Mouse (Mus musculus): ENCODE results near the gene Cdc42ep3. TPM values are rescaled to one million over a fixed set of nuclear protein-coding genes. Genes with fewer than 3 reads are reported as not detected.
A peak's percentile ranks its signal among the peaks of the same experiment; 100 is the strongest.

The Cdc42ep3 gene
- polyA plus RNA-seq, 1 experiment: 102 TPM

- Histone ChIP-seq H3K27ac (ENCODE audit: insufficient read depth, low read length) (no peak overlapping the region), H3K4me3 (ENCODE audit: insufficient read depth, low read length) (no peak overlapping the region), H3K4me1 (ENCODE audit: control insufficient read depth, insufficient read depth, low read length) (peaks cover 22% of the 10 kb centered on the region)
- TF ChIP-seq CTCF (IDR thresholded peaks at IDR 0.05; ENCODE audit: borderline replicate concordance, insufficient read depth, low read length) (no peak), POLR2A (IDR thresholded peaks at IDR 0.05; ENCODE audit: low read depth, low read length) (no peak)
These were observed 7.6 kb downstream of the Cdc42ep3 start for GRCm38 (mm10) chr17:79347291-79347690.

- TF ChIP-seq CTCF (IDR thresholded peaks at IDR 0.05; ENCODE audit: borderline replicate concordance, insufficient read depth, low read length) (no peak), POLR2A (IDR thresholded peaks at IDR 0.05; ENCODE audit: low read depth, low read length) (no peak)
- H3K4me3 ChIP-seq (ENCODE audit: insufficient read depth, low read length): no peak overlapping the region
- no peak overlapping the region for H3K27ac ChIP-seq (ENCODE audit: insufficient read depth, low read length)
- peaks cover 13% of the 10 kb centered on the region for H3K4me1 ChIP-seq (ENCODE audit: control insufficient read depth, insufficient read depth, low read length)
These were observed 9.7 kb downstream of the Cdc42ep3 start for GRCm38 (mm10) chr17:79345001-79345709.

GRCm38 (mm10) chr17:79343334-79343946 is 11.5 kb downstream of the Cdc42ep3 start:
- TF ChIP-seq CTCF (IDR thresholded peaks at IDR 0.05; ENCODE audit: borderline replicate concordance, insufficient read depth, low read length): no peak
- no peak for TF ChIP-seq POLR2A (IDR thresholded peaks at IDR 0.05; ENCODE audit: low read depth, low read length)
- H3K4me1 ChIP-seq (ENCODE audit: control insufficient read depth, insufficient read depth, low read length): peaks cover 16% of the 10 kb centered on the region
- H3K27ac ChIP-seq (ENCODE audit: insufficient read depth, low read length): 0 out of 2 replicates have a peak overlapping the region, but pooled peaks have one; percentile 31
- no peak overlapping the region for H3K4me3 ChIP-seq (ENCODE audit: insufficient read depth, low read length)

GRCm38 (mm10) chr17:79342639-79343333 is 12.1 kb downstream of the Cdc42ep3 start:
- Histone ChIP-seq H3K27ac (ENCODE audit: insufficient read depth, low read length) (peak overlapping the region; percentile 31; the same call in 1 of the 2 replicates), H3K4me1 (ENCODE audit: control insufficient read depth, insufficient read depth, low read length) (peaks cover 12% of the 10 kb centered on the region), H3K4me3 (ENCODE audit: insufficient read depth, low read length) (no peak overlapping the region)
- TF ChIP-seq POLR2A (IDR thresholded peaks at IDR 0.05; ENCODE audit: low read depth, low read length): no peak

- H3K27ac ChIP-seq (ENCODE audit: insufficient read depth, low read length): no peak overlapping the region
- peaks cover 9% of the 10 kb centered on the region for H3K4me1 ChIP-seq (ENCODE audit: control insufficient read depth, insufficient read depth, low read length)
- TF ChIP-seq CTCF (IDR thresholded peaks at IDR 0.05; ENCODE audit: borderline replicate concordance, insufficient read depth, low read length) (no peak), POLR2A (IDR thresholded peaks at IDR 0.05; ENCODE audit: low read depth, low read length) (no peak)
- H3K4me3 ChIP-seq (ENCODE audit: insufficient read depth, low read length): no peak overlapping the region
These were observed 12.9 kb downstream of the Cdc42ep3 start for GRCm38 (mm10) chr17:79341946-79342470.

GRCm38 (mm10) chr17:79337494-79337893 is 17.4 kb downstream of the Cdc42ep3 start:
- TF ChIP-seq POLR2A (IDR thresholded peaks at IDR 0.05; ENCODE audit: low read depth, low read length) (no peak), CTCF (IDR thresholded peaks at IDR 0.05; ENCODE audit: borderline replicate concordance, insufficient read depth, low read length) (no peak)
- 0 out of 2 replicates have a peak, but pooled peaks cover 6% of the 10 kb centered on the region for H3K4me1 ChIP-seq (ENCODE audit: control insufficient read depth, insufficient read depth, low read length)
- no peak overlapping the region for H3K4me3 ChIP-seq (ENCODE audit: insufficient read depth, low read length)

GRCm38 (mm10) chr17:79334701-79335100 is 20.2 kb downstream of the Cdc42ep3 start:
- Histone ChIP-seq H3K27ac (ENCODE audit: insufficient read depth, low read length) (no peak overlapping the region), H3K4me3 (ENCODE audit: insufficient read depth, low read length) (no peak overlapping the region), H3K4me1 (ENCODE audit: control insufficient read depth, insufficient read depth, low read length) (0 out of 2 replicates have a peak, but pooled peaks cover 6% of the 10 kb centered on the region)
- TF ChIP-seq POLR2A (IDR thresholded peaks at IDR 0.05; ENCODE audit: low read depth, low read length) (no peak), CTCF (IDR thresholded peaks at IDR 0.05; ENCODE audit: borderline replicate concordance, insufficient read depth, low read length) (no peak)

More at GRCm38 (mm10) chr17:79337494-79337893, 17.4 kb downstream of the Cdc42ep3 start:
- H3K27ac ChIP-seq (ENCODE audit: insufficient read depth, low read length): no peak overlapping the region

GRCm38 (mm10) chr17:79333650-79334049 is 21.2 kb downstream of the Cdc42ep3 start:
- Histone ChIP-seq H3K27ac (ENCODE audit: insufficient read depth, low read length) (no peak overlapping the region), H3K4me1 (ENCODE audit: control insufficient read depth, insufficient read depth, low read length) (no peaks in the 10 kb centered on the region), H3K4me3 (ENCODE audit: insufficient read depth, low read length) (no peak overlapping the region)
- no peak for TF ChIP-seq CTCF (IDR thresholded peaks at IDR 0.05; ENCODE audit: borderline replicate concordance, insufficient read depth, low read length)
- TF ChIP-seq POLR2A (IDR thresholded peaks at IDR 0.05; ENCODE audit: low read depth, low read length): no peak

- Histone ChIP-seq H3K4me1 (ENCODE audit: control insufficient read depth, insufficient read depth, low read length) (no peaks in the 10 kb centered on the region), H3K27ac (ENCODE audit: insufficient read depth, low read length) (no peak overlapping the region), H3K4me3 (ENCODE audit: insufficient read depth, low read length) (no peak overlapping the region)
- TF ChIP-seq CTCF (IDR thresholded peaks at IDR 0.05; ENCODE audit: borderline replicate concordance, insufficient read depth, low read length) (no peak), POLR2A (IDR thresholded peaks at IDR 0.05; ENCODE audit: low read depth, low read length) (no peak)
These were observed 22.0 kb downstream of the Cdc42ep3 start for GRCm38 (mm10) chr17:79332864-79333263.
